Mouse (Mus musculus) olfactory bulb, adult 2 months (tissue): ENCODE measurements around the gene Gm2381.
"Not testable (repeated sequence)": the region's sequence is repeated elsewhere in the genome, so short reads cannot be mapped to it uniquely, and the experiment has no call there.

ENCODE experiments used
- CTCF ChIP-seq: fragments of 200-500 bp; IDR thresholded peaks from 2 replicates; pipeline ENCODE4 v1.5.1; 2012; ENCODE audit warnings: low read depth, mild to moderate bottlenecking, low read length, moderate library complexity; ENCODE audit not compliant: insufficient read depth
- POLR2A ChIP-seq: fragments of 200-500 bp; IDR thresholded peaks from 2 replicates; pipeline ENCODE4 v1.6.1; 2012; ENCODE audit warnings: mild to moderate bottlenecking, low read depth, low read length, moderate library complexity; ENCODE audit not compliant: insufficient read depth

DNA sequence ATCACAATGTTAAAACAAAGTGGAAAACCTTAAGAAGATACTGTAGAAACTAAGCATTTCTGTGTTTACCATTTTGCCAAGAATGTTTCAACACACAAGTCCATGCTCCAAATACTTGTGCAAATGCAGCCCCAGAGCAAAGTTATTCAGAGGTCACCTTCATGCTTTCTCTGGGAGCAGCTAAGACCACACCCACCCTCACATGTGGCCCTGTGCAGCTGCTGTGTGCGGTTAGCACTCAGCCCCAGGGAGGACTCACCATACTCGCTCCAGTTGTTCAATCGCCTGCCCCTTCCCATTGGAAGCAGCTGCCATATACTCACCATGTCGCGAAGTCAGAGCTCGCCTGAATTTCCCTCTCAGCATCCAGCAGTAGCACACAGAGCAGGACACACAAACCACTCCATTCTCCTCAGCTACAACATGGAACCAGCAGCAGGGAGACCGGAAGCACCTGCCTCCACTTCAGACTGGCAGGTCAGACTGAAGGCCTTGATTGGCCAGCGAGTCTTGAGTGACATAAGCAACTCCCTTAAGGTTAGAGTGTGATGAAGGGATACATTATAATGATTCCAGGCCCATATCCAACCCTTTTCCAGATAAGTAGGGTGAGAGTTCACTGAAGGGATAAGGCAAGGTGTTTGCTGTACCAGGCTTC is at the start of gene Gm2381:
- TF ChIP-seq POLR2A, CTCF: not testable (repeated sequence)
